Mouse (Mus musculus) urinary bladder, adult 18-20 months (tissue): ENCODE measurements around the gene Wnt3a.
A peak's percentile ranks its signal among the peaks of the same experiment; 100 is the strongest.

Source experiments
- DNase-seq, 2 experiments: peaks; one replicate each; pipeline ENCODE4 v3.0.0; 2022; ENCODE audit warnings: low spot score in 2 of 2, mixed read lengths in 2 of 2

Wnt3a gene

GRCm38 (mm10) chr11:59262308-59262707, 28.2 kb downstream of the Wnt3a start:
- DNase-seq = no peak

- DNase-seq = no peak
These were observed 29.7 kb downstream of the Wnt3a start for GRCm38 (mm10) chr11:59260706-59261493.

GRCm38 (mm10) chr11:59259647-59260046, 30.9 kb downstream of the Wnt3a start:
- DNase-seq = no peak

- no peak for DNase-seq
These were observed 42.5 kb downstream of the Wnt3a start for GRCm38 (mm10) chr11:59248101-59248500.

- DNase-seq = no peak
These were observed 46.7 kb downstream of the Wnt3a start for GRCm38 (mm10) chr11:59243856-59244255.

GRCm38 (mm10) chr11:59241841-59242240, 48.7 kb downstream of the Wnt3a start:
- DNase-seq = no peak

- no peak for DNase-seq
These were observed 50.8 kb downstream of the Wnt3a start for GRCm38 (mm10) chr11:59239796-59240195.

- DNase-seq = no peak
These were observed 51.1 kb downstream of the Wnt3a start for GRCm38 (mm10) chr11:59239428-59239785.

GRCm38 (mm10) chr11:59238525-59239427, 51.8 kb downstream of the Wnt3a start:
- DNase-seq = peak; percentile 61 to 63

GRCm38 (mm10) chr11:59232797-59233196, 57.8 kb downstream of the Wnt3a start:
- no peak for DNase-seq

GRCm38 (mm10) chr11:59230144-59230760, 60.3 kb downstream of the Wnt3a start:
- peak in 1 of 2 experiments; percentile 69 for DNase-seq

GRCm38 (mm10) chr11:59228122-59228953, 62.2 kb downstream of the Wnt3a start, which contains the start of gene Arf1:
Gene Arf1 (minus strand): TSS chr11:59228270.
- DNase-seq = peak; percentile 95 to 96

- no peak for DNase-seq
These were observed 62.9 kb downstream of the Wnt3a start for GRCm38 (mm10) chr11:59227604-59228121.

GRCm38 (mm10) chr11:59226787-59227603, 63.6 kb downstream of the Wnt3a start:
- no peak for DNase-seq

- DNase-seq = no peak
These were observed 64.3 kb downstream of the Wnt3a start for GRCm38 (mm10) chr11:59226251-59226650.

- no peak for DNase-seq
These were observed 65.4 kb downstream of the Wnt3a start for GRCm38 (mm10) chr11:59225167-59225566.

- DNase-seq = no peak
These were observed 66.1 kb downstream of the Wnt3a start for GRCm38 (mm10) chr11:59224470-59224869.

- no peak for DNase-seq
These were observed 66.5 kb downstream of the Wnt3a start for GRCm38 (mm10) chr11:59224025-59224424.

- DNase-seq = no peak
These were observed 68.2 kb downstream of the Wnt3a start for GRCm38 (mm10) chr11:59222306-59222705.

- no peak for DNase-seq
These were observed 68.9 kb downstream of the Wnt3a start for GRCm38 (mm10) chr11:59221604-59222003.
